Mouse (Mus musculus): ENCODE measurements at regions not wholly inside any gene's neighbourhood (a gene's known extent, or its start where the extent isn't known, plus 50 kb on each side); places are given as distances from the start of the nearest gene placed in this dataset.
"Not testable (repeated sequence)": the region's sequence is repeated elsewhere in the genome, so short reads cannot be mapped to it uniquely, and the experiment has no call there.

GRCm38 (mm10) chr2:116526203-116526602 is 352.3 kb upstream of the Tmco5 start:
- H3K36me3 ChIP-seq (ENCODE audit: control insufficient read depth, insufficient read depth, low read length); H3K9me3 ChIP-seq (ENCODE audit: control insufficient read depth, low read depth, low read length); H3K4me1 ChIP-seq (ENCODE audit: control insufficient read depth, insufficient read depth, low read length); ATAC-seq (ENCODE audit: insufficient number of reproducible peaks, insufficient read depth, low FRiP score, low read depth); H3K27ac ChIP-seq (ENCODE audit: low read length); H3K4me2 ChIP-seq (replicated peaks; ENCODE audit: low read depth, low read length); H3K27me3 ChIP-seq (ENCODE audit: control insufficient read depth, insufficient read depth, low read length); H3K4me3 ChIP-seq (ENCODE audit: low read depth, low read length); H3K9ac ChIP-seq (replicated peaks; ENCODE audit: low read depth, low read length): not testable (repeated sequence)
- 95% methylated on average over 1 of the region's 3 CpGs for WGBS

GRCm38 (mm10) chr2:116536453-116536852 is 342.0 kb upstream of the Tmco5 start:
- Histone ChIP-seq H3K27ac (ENCODE audit: low read length) (no peak overlapping the region), H3K4me1 (ENCODE audit: control insufficient read depth, insufficient read depth, low read length) (no peaks in the 10 kb centered on the region), H3K9ac (replicated peaks; ENCODE audit: low read depth, low read length) (no peak overlapping the region), H3K4me3 (ENCODE audit: low read depth, low read length) (no peak overlapping the region), H3K36me3 (ENCODE audit: control insufficient read depth, insufficient read depth, low read length) (no peaks in the 10 kb centered on the region), H3K9me3 (ENCODE audit: control insufficient read depth, low read depth, low read length) (peaks cover 12% of the 10 kb centered on the region; the same call in 1 of the 2 replicates), H3K27me3 (ENCODE audit: control insufficient read depth, insufficient read depth, low read length) (no peaks in the 10 kb centered on the region), H3K4me2 (replicated peaks; ENCODE audit: low read depth, low read length) (no peak overlapping the region)
- no peak for ATAC-seq (ENCODE audit: insufficient number of reproducible peaks, insufficient read depth, low FRiP score, low read depth)
- 80% methylated on average over 1 of the region's 1 CpGs for WGBS

GRCm38 (mm10) chr2:116559350-116559749 is 319.1 kb upstream of the Tmco5 start:
- no peaks in the 10 kb centered on the region for H3K36me3 ChIP-seq (ENCODE audit: control insufficient read depth, insufficient read depth, low read length)
- no peak overlapping the region for H3K4me2 ChIP-seq (replicated peaks; ENCODE audit: low read depth, low read length)
- H3K27me3 ChIP-seq (ENCODE audit: control insufficient read depth, insufficient read depth, low read length), result no peaks in the 10 kb centered on the region
- 0 out of 2 replicates have a peak, but pooled peaks cover 3% of the 10 kb centered on the region for H3K9me3 ChIP-seq (ENCODE audit: control insufficient read depth, low read depth, low read length)
- ATAC-seq (ENCODE audit: insufficient number of reproducible peaks, insufficient read depth, low FRiP score, low read depth), result no peak
- H3K4me3 ChIP-seq (ENCODE audit: low read depth, low read length), result no peak overlapping the region
- H3K27ac ChIP-seq (ENCODE audit: low read length), result no peak overlapping the region
- no peaks in the 10 kb centered on the region for H3K4me1 ChIP-seq (ENCODE audit: control insufficient read depth, insufficient read depth, low read length)
- no peak overlapping the region for H3K9ac ChIP-seq (replicated peaks; ENCODE audit: low read depth, low read length)

- Histone ChIP-seq H3K27ac (ENCODE audit: low read length) (no peak overlapping the region), H3K27me3 (ENCODE audit: control insufficient read depth, insufficient read depth, low read length) (no peaks in the 10 kb centered on the region), H3K36me3 (ENCODE audit: control insufficient read depth, insufficient read depth, low read length) (no peaks in the 10 kb centered on the region), H3K4me3 (ENCODE audit: low read depth, low read length) (no peak overlapping the region), H3K4me1 (ENCODE audit: control insufficient read depth, insufficient read depth, low read length) (no peaks in the 10 kb centered on the region), H3K4me2 (replicated peaks; ENCODE audit: low read depth, low read length) (no peak overlapping the region), H3K9ac (replicated peaks; ENCODE audit: low read depth, low read length) (no peak overlapping the region), H3K9me3 (ENCODE audit: control insufficient read depth, low read depth, low read length) (no peaks in the 10 kb centered on the region)
- 25% methylated on average over 2 of the region's 2 CpGs for WGBS
- no peak for ATAC-seq (ENCODE audit: insufficient number of reproducible peaks, insufficient read depth, low FRiP score, low read depth)
Measured at GRCm38 (mm10) chr2:116583989-116584388, 294.5 kb upstream of the Tmco5 start.

GRCm38 (mm10) chr2:116586203-116586959 is 292.1 kb upstream of the Tmco5 start:
- WGBS, result 74% methylated on average over 11 of the region's 11 CpGs
- ATAC-seq (ENCODE audit: insufficient number of reproducible peaks, insufficient read depth, low FRiP score, low read depth), result no peak

GRCm38 (mm10) chr2:116605869-116606268 is 272.6 kb upstream of the Tmco5 start:
- H3K4me1 ChIP-seq (ENCODE audit: control insufficient read depth, insufficient read depth, low read length), result no peaks in the 10 kb centered on the region
- H3K27me3 ChIP-seq (ENCODE audit: control insufficient read depth, insufficient read depth, low read length), result no peaks in the 10 kb centered on the region
- ATAC-seq (ENCODE audit: insufficient number of reproducible peaks, insufficient read depth, low FRiP score, low read depth), result no peak
- H3K9ac ChIP-seq (replicated peaks; ENCODE audit: low read depth, low read length), result no peak overlapping the region
- H3K9me3 ChIP-seq (ENCODE audit: control insufficient read depth, low read depth, low read length), result no peaks in the 10 kb centered on the region
- no peaks in the 10 kb centered on the region for H3K36me3 ChIP-seq (ENCODE audit: control insufficient read depth, insufficient read depth, low read length)
- no peak overlapping the region for H3K4me3 ChIP-seq (ENCODE audit: low read depth, low read length)
- H3K27ac ChIP-seq (ENCODE audit: low read length), result no peak overlapping the region
- no peak overlapping the region for H3K4me2 ChIP-seq (replicated peaks; ENCODE audit: low read depth, low read length)
- 92% methylated on average over 5 of the region's 5 CpGs for WGBS

More at GRCm38 (mm10) chr2:116586203-116586959, 292.1 kb upstream of the Tmco5 start:
- Histone ChIP-seq H3K27ac (ENCODE audit: low read length) (no peak overlapping the region), H3K4me1 (ENCODE audit: control insufficient read depth, insufficient read depth, low read length) (no peaks in the 10 kb centered on the region), H3K4me3 (ENCODE audit: low read depth, low read length) (no peak overlapping the region), H3K4me2 (replicated peaks; ENCODE audit: low read depth, low read length) (no peak overlapping the region), H3K27me3 (ENCODE audit: control insufficient read depth, insufficient read depth, low read length) (no peaks in the 10 kb centered on the region), H3K9me3 (ENCODE audit: control insufficient read depth, low read depth, low read length) (no peaks in the 10 kb centered on the region), H3K9ac (replicated peaks; ENCODE audit: low read depth, low read length) (no peak overlapping the region), H3K36me3 (ENCODE audit: control insufficient read depth, insufficient read depth, low read length) (no peaks in the 10 kb centered on the region)

GRCm38 (mm10) chr2:116639935-116640334 is 238.6 kb upstream of the Tmco5 start:
- Histone ChIP-seq H3K9ac (replicated peaks; ENCODE audit: low read depth, low read length) (no peak overlapping the region), H3K36me3 (ENCODE audit: control insufficient read depth, insufficient read depth, low read length) (no peaks in the 10 kb centered on the region), H3K27me3 (ENCODE audit: control insufficient read depth, insufficient read depth, low read length) (no peaks in the 10 kb centered on the region), H3K4me3 (ENCODE audit: low read depth, low read length) (no peak overlapping the region), H3K4me1 (ENCODE audit: control insufficient read depth, insufficient read depth, low read length) (no peaks in the 10 kb centered on the region), H3K27ac (ENCODE audit: low read length) (no peak overlapping the region), H3K4me2 (replicated peaks; ENCODE audit: low read depth, low read length) (no peak overlapping the region), H3K9me3 (ENCODE audit: control insufficient read depth, low read depth, low read length) (no peaks in the 10 kb centered on the region)
- WGBS, result 68% methylated on average over 5 of the region's 5 CpGs
- no peak for ATAC-seq (ENCODE audit: insufficient number of reproducible peaks, insufficient read depth, low FRiP score, low read depth)

- H3K4me1 ChIP-seq (ENCODE audit: control insufficient read depth, insufficient read depth, low read length), result no peaks in the 10 kb centered on the region
- no peak overlapping the region for H3K27ac ChIP-seq (ENCODE audit: low read length)
- H3K27me3 ChIP-seq (ENCODE audit: control insufficient read depth, insufficient read depth, low read length), result no peaks in the 10 kb centered on the region
- ATAC-seq (ENCODE audit: insufficient number of reproducible peaks, insufficient read depth, low FRiP score, low read depth), result no peak
- no peak overlapping the region for H3K4me2 ChIP-seq (replicated peaks; ENCODE audit: low read depth, low read length)
- no peaks in the 10 kb centered on the region for H3K36me3 ChIP-seq (ENCODE audit: control insufficient read depth, insufficient read depth, low read length)
- no peak overlapping the region for H3K4me3 ChIP-seq (ENCODE audit: low read depth, low read length)
- no peak overlapping the region for H3K9ac ChIP-seq (replicated peaks; ENCODE audit: low read depth, low read length)
- WGBS, result 85% methylated on average over 6 of the region's 6 CpGs
- H3K9me3 ChIP-seq (ENCODE audit: control insufficient read depth, low read depth, low read length), result no peaks in the 10 kb centered on the region
Measured at GRCm38 (mm10) chr2:116652106-116652505, 226.4 kb upstream of the Tmco5 start.

GRCm38 (mm10) chr2:116685756-116686155 is 192.7 kb upstream of the Tmco5 start:
- no peak overlapping the region for H3K27ac ChIP-seq (ENCODE audit: low read length)
- H3K27me3 ChIP-seq (ENCODE audit: control insufficient read depth, insufficient read depth, low read length), result no peaks in the 10 kb centered on the region
- no peak overlapping the region for H3K4me2 ChIP-seq (replicated peaks; ENCODE audit: low read depth, low read length)
- H3K4me1 ChIP-seq (ENCODE audit: control insufficient read depth, insufficient read depth, low read length), result no peaks in the 10 kb centered on the region
- H3K4me3 ChIP-seq (ENCODE audit: low read depth, low read length), result no peak overlapping the region
- ATAC-seq (ENCODE audit: insufficient number of reproducible peaks, insufficient read depth, low FRiP score, low read depth), result peak; percentile 72; the same call in 1 of the 2 replicates
- no peak overlapping the region for H3K9ac ChIP-seq (replicated peaks; ENCODE audit: low read depth, low read length)
- no peaks in the 10 kb centered on the region for H3K9me3 ChIP-seq (ENCODE audit: control insufficient read depth, low read depth, low read length)
- H3K36me3 ChIP-seq (ENCODE audit: control insufficient read depth, insufficient read depth, low read length), result no peaks in the 10 kb centered on the region
- 17% methylated on average over 4 of the region's 4 CpGs for WGBS
